Mouse (Mus musculus): ENCODE results near the gene Ttll1. TPM values are rescaled to one million over a fixed set of nuclear protein-coding genes. Genes with fewer than 3 reads are reported as not detected.
"Not testable (repeated sequence)": the region's sequence is repeated elsewhere in the genome, so short reads cannot be mapped to it uniquely, and the experiment has no call there.

Gene Ttll1
- total RNA-seq, 2 experiments from 2014 or later: 3.6 to 5.1 TPM

- intact Hi-C loops (cut with DNase I; ENCODE audit: low total_unique reads): no loop called here
- peak; percentile 53 for DNase-seq
These were observed 15.9 kb upstream of the Ttll1 start, which contains the start of gene Bik for GRCm38 (mm10) chr15:83526424-83527091. Bik (plus strand) TSS chr15:83526862.

- no peak for DNase-seq
- intact Hi-C loops (cut with DNase I; ENCODE audit: low total_unique reads): no loop called here
These were observed 13.6 kb upstream of the Ttll1 start for GRCm38 (mm10) chr15:83524333-83524729.

- intact Hi-C loops (cut with DNase I; ENCODE audit: low total_unique reads): no loop called here
These were observed 13.1 kb upstream of the Ttll1 start for GRCm38 (mm10) chr15:83523638-83524332.

DNA sequence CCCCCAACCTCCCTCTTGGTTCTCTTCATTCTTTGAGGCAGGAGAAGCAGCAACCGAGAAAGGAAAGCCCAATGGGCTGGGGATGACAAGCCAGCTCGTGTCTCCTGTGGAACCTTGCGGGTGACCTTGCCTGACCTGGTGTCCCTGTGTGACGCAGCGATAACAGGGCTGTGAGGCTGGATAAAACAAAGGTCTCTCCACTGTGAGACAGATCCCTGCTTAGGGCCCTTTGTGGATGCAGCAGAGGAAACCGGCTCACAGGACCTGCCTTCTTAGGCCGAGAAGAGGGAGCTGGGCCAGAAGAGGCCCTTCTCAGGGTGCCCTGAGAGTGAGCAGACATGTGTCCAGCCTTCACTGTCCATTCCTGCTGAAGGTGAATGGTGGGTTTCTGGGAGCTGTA lies 12.5 kb upstream of the Ttll1 start:
- intact Hi-C loops (cut with DNase I; ENCODE audit: low total_unique reads): no loop called here
- DNase-seq: no peak

More at GRCm38 (mm10) chr15:83523638-83524332, 13.1 kb upstream of the Ttll1 start:
- no peak for DNase-seq

- no peak for DNase-seq
- intact Hi-C loops (cut with DNase I; ENCODE audit: low total_unique reads): no loop called here
These were observed 10.2 kb upstream of the Ttll1 start for GRCm38 (mm10) chr15:83520861-83521382.

- peak; percentile 58 for DNase-seq
- intact Hi-C loops (cut with DNase I; ENCODE audit: low total_unique reads): loop anchor here (5.0 kb wide), 1 partner anchor 311 kb away; no protein-coding TSS in a partner anchor
These were observed 7.7 kb upstream of the Ttll1 start for GRCm38 (mm10) chr15:83518215-83519048.

DNA sequence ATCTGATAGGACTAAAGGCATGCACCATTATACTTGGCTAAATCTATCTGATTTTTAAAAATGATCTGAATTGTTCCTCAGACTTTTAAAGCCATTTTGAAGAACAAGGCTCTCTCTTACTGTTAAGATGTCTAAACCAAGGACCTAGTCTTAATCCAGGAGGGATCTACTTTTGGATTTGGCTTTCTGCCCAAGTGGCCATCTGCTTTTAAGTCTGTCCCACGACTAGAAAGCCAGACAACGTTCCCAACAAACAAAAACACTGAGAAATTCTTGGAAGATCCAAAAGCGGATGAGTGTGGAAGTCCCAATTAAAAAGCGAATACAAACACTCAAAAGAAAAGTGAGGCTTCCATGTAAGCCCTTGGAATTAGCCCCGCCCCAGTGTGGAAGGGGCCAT lies 4.3 kb upstream of the Ttll1 start:
- DNase-seq: no peak
- intact Hi-C loops (cut with DNase I; ENCODE audit: low total_unique reads): loop anchor here (5.0 kb wide), 1 partner anchor 308 kb away; no protein-coding TSS in a partner anchor

DNA sequence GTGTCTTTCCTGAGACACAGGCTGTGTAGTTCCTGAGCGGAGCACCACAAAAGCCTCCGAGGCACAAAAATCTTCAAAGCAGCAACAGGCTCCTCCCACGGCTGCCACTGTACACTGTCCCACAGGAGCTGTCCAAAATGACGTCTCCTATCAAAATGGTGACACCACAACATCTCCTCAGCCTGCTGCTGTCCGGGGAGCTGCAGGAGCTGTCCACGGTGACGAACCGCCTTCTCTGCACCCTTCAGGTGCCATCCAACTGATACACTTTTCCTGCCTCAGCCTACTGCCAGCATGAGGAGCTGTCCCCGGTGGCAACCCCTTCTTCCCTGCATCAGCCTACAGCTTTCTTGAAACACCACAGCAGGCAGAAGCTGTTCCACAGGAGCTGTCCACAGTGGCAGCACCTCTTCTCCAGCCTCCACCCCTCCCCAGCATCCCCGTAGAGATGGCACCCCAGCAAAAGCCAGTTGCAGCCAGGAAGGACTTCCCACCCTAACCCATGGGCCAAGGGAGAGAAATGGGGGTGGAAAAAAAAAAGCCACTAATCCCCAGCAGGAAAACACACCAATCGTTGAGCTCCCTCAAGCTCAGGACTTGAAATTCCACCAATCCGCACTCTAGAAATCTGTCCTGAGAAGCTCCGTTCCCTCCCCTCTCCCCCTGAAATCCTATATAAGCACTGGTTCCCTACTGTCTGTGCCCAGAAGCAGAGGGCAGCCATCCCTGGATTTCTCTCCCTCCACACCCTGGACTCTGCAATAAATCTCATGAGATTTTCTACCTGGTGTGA lies 2.0 kb upstream of the Ttll1 start:
- intact Hi-C loops (cut with DNase I; ENCODE audit: low total_unique reads): no loop called here
- no peak for DNase-seq

- no peak for DNase-seq
- intact Hi-C loops (cut with DNase I; ENCODE audit: low total_unique reads): no loop called here
These were observed 516 bp downstream of the Ttll1 start for GRCm38 (mm10) chr15:83509950-83510804.

GRCm38 (mm10) chr15:83501483-83501882 lies 9.2 kb downstream of the Ttll1 start:
- intact Hi-C loops (cut with DNase I; ENCODE audit: low total_unique reads); DNase-seq: not testable (repeated sequence)

- no peak for DNase-seq
- intact Hi-C loops (cut with DNase I; ENCODE audit: low total_unique reads): no loop called here
These were observed 10.3 kb downstream of the Ttll1 start for GRCm38 (mm10) chr15:83500352-83500751.

GRCm38 (mm10) chr15:83499211-83499755 lies 11.4 kb downstream of the Ttll1 start:
- DNase-seq: no peak
- intact Hi-C loops (cut with DNase I; ENCODE audit: low total_unique reads): loop anchor here (5.0 kb wide), 1 partner anchor 112 kb away; no protein-coding TSS in a partner anchor

DNA sequence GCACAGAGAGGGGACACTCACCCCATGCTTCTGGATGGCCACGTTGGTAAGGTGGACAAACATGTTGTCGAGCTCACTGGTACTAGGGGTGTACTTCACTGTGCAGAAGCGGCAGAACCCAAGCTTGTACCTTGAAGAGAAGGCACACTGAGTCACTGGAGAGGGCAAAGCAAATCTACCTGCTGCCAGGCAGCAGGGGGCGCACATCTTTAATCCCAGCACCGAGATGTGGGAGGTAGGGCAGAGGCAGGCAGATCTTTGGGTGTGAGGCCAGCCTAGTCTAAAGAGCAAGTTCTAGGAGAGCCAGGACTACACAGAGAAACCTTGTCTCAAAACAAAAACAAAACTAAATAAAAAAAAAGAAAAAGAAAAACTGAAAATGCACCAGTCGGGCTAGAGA lies 13.4 kb downstream of the Ttll1 start:
- DNase-seq: no peak
- intact Hi-C loops (cut with DNase I; ENCODE audit: low total_unique reads): loop anchor here (5.0 kb wide), 1 partner anchor 110 kb away; no protein-coding TSS in a partner anchor

GRCm38 (mm10) chr15:83495787-83496367 lies 14.8 kb downstream of the Ttll1 start:
- intact Hi-C loops (cut with DNase I; ENCODE audit: low total_unique reads): loop anchor here (5.0 kb wide), 1 partner anchor 109 kb away; no protein-coding TSS in a partner anchor
- DNase-seq: no peak

DNA sequence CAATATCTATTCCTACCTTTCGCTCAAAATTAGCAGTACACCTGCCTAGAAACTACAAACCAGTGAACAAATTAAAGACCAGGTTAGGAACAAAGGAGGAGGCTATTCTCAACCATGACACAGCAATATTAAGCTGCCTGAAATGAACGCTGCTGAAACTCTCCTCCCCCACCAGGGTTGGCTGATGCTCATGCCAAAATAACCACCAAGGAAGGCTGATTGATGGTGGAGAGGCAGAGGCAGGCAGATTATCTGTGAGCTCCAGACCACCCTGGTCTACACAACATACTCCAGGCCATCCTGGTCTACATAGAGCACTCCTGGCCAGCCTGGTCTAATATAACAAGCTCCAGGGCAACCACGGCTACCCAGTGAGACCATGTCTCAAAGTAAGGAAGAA lies 15.5 kb downstream of the Ttll1 start:
- DNase-seq: no peak
- intact Hi-C loops (cut with DNase I; ENCODE audit: low total_unique reads): loop anchor here (5.0 kb wide), 1 partner anchor 108 kb away; no protein-coding TSS in a partner anchor

DNA sequence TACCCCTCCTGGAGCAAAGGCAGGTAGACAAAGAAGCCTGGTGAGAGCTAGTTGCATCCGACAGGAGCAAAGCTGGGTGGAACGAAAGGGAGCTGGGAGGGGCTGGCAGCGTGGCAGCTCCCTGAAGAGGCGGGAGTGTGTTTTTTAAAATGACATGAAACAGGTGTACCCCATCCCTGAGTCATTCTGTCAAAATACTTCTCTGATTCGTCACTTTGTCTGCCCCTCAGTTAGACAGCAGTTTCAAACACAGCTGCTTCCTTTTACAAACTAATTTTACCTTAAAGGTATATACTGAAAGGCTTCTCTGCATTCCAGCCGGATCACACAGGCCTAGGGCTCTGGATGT lies 16.1 kb downstream of the Ttll1 start:
- DNase-seq: no peak

DNA sequence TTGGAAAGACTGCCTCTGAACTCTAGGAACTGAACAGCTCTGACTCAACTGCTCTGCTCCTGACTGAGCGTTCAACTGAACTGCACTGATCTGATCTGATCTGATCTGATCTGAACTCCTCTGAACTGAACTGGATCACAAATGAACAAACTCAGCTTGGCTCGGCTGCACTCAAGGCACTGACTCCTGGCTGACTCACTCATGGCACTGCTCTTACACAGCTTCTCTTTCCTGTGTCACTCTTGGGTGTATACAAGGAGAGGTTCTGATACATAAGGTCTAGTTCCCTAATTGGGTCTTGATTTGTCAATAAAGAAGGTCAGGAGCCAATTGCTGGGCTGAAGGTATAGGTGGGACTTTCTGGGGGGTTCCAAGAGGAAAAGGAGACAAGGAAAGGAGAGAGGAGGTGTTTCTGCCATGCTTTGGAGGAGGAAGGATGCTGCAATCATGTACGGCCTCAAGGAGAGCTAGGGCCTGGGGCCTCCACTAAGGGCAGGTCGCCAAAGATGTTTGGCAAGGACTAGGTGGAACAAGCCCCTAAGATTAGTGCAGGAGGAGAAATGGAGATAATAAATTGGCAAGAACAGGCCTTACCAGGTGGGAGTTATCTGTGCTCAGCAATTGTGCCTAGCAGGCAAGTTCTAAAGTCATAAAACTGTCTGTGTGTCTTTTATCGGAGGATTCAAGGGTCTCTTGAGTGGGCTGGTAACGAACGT lies 16.7 kb downstream of the Ttll1 start:
- intact Hi-C loops (cut with DNase I; ENCODE audit: low total_unique reads): no loop called here
- DNase-seq: no peak

More for the DNA sequence above, 16.1 kb downstream of the Ttll1 start:
- intact Hi-C loops (cut with DNase I; ENCODE audit: low total_unique reads): no loop called here
